Mouse (Mus musculus) limb, embryonic 10.5 days (tissue): ENCODE data around the gene Hoxa9. TPM values are rescaled to one million over a fixed set of nuclear protein-coding genes. Genes with fewer than 3 reads are reported as not detected.
A peak's percentile ranks its signal among the peaks of the same experiment; 100 is the strongest.

Experiments used
- DNase-seq: peaks from one replicate; pipeline ENCODE4 v3.0.0-alpha.2; 2017; ENCODE audit warnings: low spot score
- H3K27ac ChIP-seq: fragments of 300-500 bp; sonication (generic); 2 replicates; pipeline ENCODE4 v1.5.1; 2016; ENCODE audit warnings: mild to moderate bottlenecking
- H3K27me3 ChIP-seq: fragments of 300-500 bp; sonication (generic); 2 replicates; pipeline ENCODE4 v1.6.1; 2016; ENCODE audit warnings: low read depth, mild to moderate bottlenecking; ENCODE audit not compliant: poor library complexity, severe bottlenecking
- H3K36me3 ChIP-seq: fragments of 300-500 bp; sonication (generic); 2 replicates; pipeline ENCODE4 v1.6.1; 2016; ENCODE audit warnings: mild to moderate bottlenecking, moderate library complexity
- H3K4me1 ChIP-seq: fragments of 300-500 bp; sonication (generic); 2 replicates; pipeline ENCODE4 v1.6.1; 2016
- H3K4me3 ChIP-seq: fragments of 300-500 bp; sonication (generic); 2 replicates; pipeline ENCODE4 v1.5.1; 2016; ENCODE audit warnings: mild to moderate bottlenecking, moderate library complexity
- H3K9me3 ChIP-seq: fragments of 300-500 bp; sonication (generic); replicated peaks from 2 replicates; pipeline ENCODE4 v1.6.1; 2016; ENCODE audit warnings: mild to moderate bottlenecking
- WGBS: fragments of 180-500 bp; shearing (Covaris S2); methylation state at CpG from one replicate; pipeline ENCODE4 v1.1.7; 2016; 5-methylcytosine and 5-hydroxymethylcytosine counted together
- polyA plus RNA-seq: library from polyadenylated mRNA; unstranded; fragments of >200 nt; fragmentation: Nextera tagmentation; extraction: Ambion mirVana; gene quantifications from 2 replicates; pipeline ENCODE4 v1.2.1, GENCODE M21; 2016

Gene Hoxa9
- polyA plus RNA-seq, 1 experiment from 2014 or later = 95.7 TPM

- Histone ChIP-seq H3K9me3 (no peaks in the 10 kb centered on the region), H3K4me3 (peak within 1 kb of the TSS; percentile 66), H3K4me1 (peaks cover 92% of the 10 kb centered on the region), H3K27ac (peak within 1 kb of the TSS; percentile 92), H3K36me3 (peaks cover 34% of the 10 kb centered on the region), H3K27me3 (peaks cover 82% of the 10 kb centered on the region)
- 1% methylated on average over 87 of the region's 102 CpGs for WGBS
- peak; percentile 76 for DNase-seq
Measured at GRCm38 (mm10) chr6:52190906-52191810, 39.7 kb downstream of the Hoxa9 start, which contains the start of gene Hoxa4. Hoxa4 (minus strand) TSS chr6:52191753.

GRCm38 (mm10) chr6:52190410-52190809 is 40.5 kb downstream of the Hoxa9 start:
- peak; percentile 62 for DNase-seq
- WGBS = under 1% methylated on average over 23 of the region's 23 CpGs
- Histone ChIP-seq H3K4me1 (peaks cover 92% of the 10 kb centered on the region), H3K9me3 (no peaks in the 10 kb centered on the region), H3K27ac (peak overlapping the region; percentile 92), H3K4me3 (peak overlapping the region; percentile 66), H3K27me3 (peaks cover 81% of the 10 kb centered on the region), H3K36me3 (peaks cover 34% of the 10 kb centered on the region)

DNA sequence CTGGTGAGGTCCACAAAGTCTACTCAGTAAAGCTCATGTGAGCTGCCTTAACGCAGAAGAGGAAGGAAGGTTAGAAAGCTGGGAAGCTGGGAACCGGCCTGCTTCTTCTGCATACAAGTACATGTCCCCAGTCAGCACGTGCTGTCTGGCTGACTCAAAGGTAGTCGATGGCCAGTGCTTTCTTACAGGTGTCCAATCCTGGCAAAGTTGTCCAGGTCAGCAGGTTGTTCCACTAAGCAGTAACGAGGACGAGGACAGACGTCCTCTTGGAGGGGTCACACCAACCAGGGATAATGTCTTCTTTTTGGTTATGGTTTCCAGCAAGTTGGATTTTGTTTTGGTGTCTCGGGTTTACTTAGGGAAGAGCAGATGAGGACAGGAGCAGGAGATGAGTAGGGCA is 41.0 kb downstream of the Hoxa9 start:
- Histone ChIP-seq H3K27me3 (peaks cover 76% of the 10 kb centered on the region), H3K4me3 (peak overlapping the region; percentile 66; the same call in 1 of the 2 replicates), H3K9me3 (no peaks in the 10 kb centered on the region), H3K4me1 (peaks cover 92% of the 10 kb centered on the region), H3K36me3 (peaks cover 34% of the 10 kb centered on the region), H3K27ac (peak overlapping the region; percentile 92; the same call in 1 of the 2 replicates)
- DNase-seq = peak; percentile 48
- 11% methylated on average over 8 of the region's 8 CpGs for WGBS

- H3K4me3 ChIP-seq = peak overlapping the region; percentile 21; the same call in 1 of the 2 replicates
- DNase-seq = peak; percentile 36
- H3K27me3 ChIP-seq = peaks cover 76% of the 10 kb centered on the region
- H3K4me1 ChIP-seq = peaks cover 92% of the 10 kb centered on the region
- 19% methylated on average over 5 of the region's 5 CpGs for WGBS
- no peak overlapping the region for H3K27ac ChIP-seq
- H3K9me3 ChIP-seq = no peaks in the 10 kb centered on the region
- H3K36me3 ChIP-seq = peaks cover 34% of the 10 kb centered on the region
Measured at GRCm38 (mm10) chr6:52189172-52189591, 41.7 kb downstream of the Hoxa9 start.

- Histone ChIP-seq H3K27me3 (peaks cover 84% of the 10 kb centered on the region), H3K4me1 (peaks cover 95% of the 10 kb centered on the region), H3K4me3 (no peak overlapping the region), H3K9me3 (no peaks in the 10 kb centered on the region), H3K27ac (no peak overlapping the region), H3K36me3 (peaks cover 46% of the 10 kb centered on the region)
- 38% methylated on average over 1 of the region's 1 CpGs for WGBS
- DNase-seq = no peak
Measured at GRCm38 (mm10) chr6:52186500-52186899, 44.4 kb downstream of the Hoxa9 start.

DNA sequence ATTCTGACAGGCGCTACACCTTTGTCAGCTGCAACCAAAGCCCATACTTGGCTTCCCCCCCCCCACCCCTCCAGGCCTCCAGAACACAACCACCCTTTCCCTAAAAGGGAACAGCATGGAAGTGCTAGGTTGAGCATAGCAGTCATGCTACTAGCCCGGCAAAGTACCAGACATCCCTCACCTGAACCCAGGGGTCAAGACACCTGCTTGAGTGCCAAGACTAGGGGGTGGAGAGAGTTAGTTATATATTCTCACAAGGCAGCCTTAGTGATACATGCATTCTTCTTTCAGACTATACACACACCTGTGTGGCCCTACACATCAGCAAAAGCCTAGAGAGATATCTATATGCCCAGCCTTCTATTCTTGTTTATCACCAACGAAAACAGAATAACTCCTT is 45.1 kb downstream of the Hoxa9 start:
- DNase-seq = no peak
- H3K27me3 ChIP-seq = peaks cover 86% of the 10 kb centered on the region
- H3K27ac ChIP-seq = no peak overlapping the region
- H3K9me3 ChIP-seq = no peaks in the 10 kb centered on the region
- H3K4me1 ChIP-seq = peaks cover 95% of the 10 kb centered on the region
- WGBS = 37% methylated on average over 3 of the region's 3 CpGs
- peaks cover 53% of the 10 kb centered on the region for H3K36me3 ChIP-seq
- no peak overlapping the region for H3K4me3 ChIP-seq

GRCm38 (mm10) chr6:52185222-52185621 is 45.7 kb downstream of the Hoxa9 start:
- WGBS = under 1% methylated on average over 19 of the region's 19 CpGs
- Histone ChIP-seq H3K9me3 (no peaks in the 10 kb centered on the region), H3K27me3 (peaks cover 86% of the 10 kb centered on the region), H3K27ac (peak overlapping the region; percentile 63; the same call in 1 of the 2 replicates), H3K4me3 (peak overlapping the region; percentile 28), H3K4me1 (peaks cover 95% of the 10 kb centered on the region), H3K36me3 (peaks cover 51% of the 10 kb centered on the region)
- peak; percentile 55 for DNase-seq

DNA sequence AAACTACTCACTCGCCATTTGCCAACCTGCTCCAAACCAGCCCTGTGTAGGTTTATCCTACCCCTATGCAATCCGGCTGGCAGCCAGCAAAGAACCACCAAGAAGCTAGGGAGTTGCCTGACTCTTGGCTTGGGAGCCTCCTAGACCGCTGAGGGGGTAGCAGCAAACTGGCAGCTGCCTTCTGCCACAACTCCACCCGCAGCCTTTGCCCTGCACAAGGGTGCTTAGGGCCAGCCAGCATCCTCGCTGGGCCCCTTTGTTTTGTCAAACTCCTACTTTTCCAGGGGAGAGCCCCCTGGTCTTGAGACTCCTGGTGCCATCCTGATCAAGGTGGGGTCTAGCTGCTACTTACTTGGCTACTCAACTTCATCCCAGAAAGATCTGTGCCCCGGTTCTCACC is 46.2 kb downstream of the Hoxa9 start:
- H3K36me3 ChIP-seq = peaks cover 46% of the 10 kb centered on the region
- peak overlapping the region; percentile 63 for H3K27ac ChIP-seq
- H3K27me3 ChIP-seq = peaks cover 86% of the 10 kb centered on the region
- DNase-seq = peak; percentile 45
- no peaks in the 10 kb centered on the region for H3K9me3 ChIP-seq
- peaks cover 95% of the 10 kb centered on the region for H3K4me1 ChIP-seq
- 13% methylated on average over 6 of the region's 6 CpGs for WGBS
- H3K4me3 ChIP-seq = 0 out of 2 replicates have a peak overlapping the region, but pooled peaks have one; percentile 28

- peak overlapping the region; percentile 63; the same call in 1 of the 2 replicates for H3K27ac ChIP-seq
- H3K9me3 ChIP-seq = no peaks in the 10 kb centered on the region
- peaks cover 95% of the 10 kb centered on the region for H3K4me1 ChIP-seq
- H3K27me3 ChIP-seq = peaks cover 86% of the 10 kb centered on the region
- DNase-seq = peak; percentile 46
- 21% methylated on average over 10 of the region's 10 CpGs for WGBS
- H3K4me3 ChIP-seq = peak overlapping the region; percentile 3; the same call in 1 of the 2 replicates
- H3K36me3 ChIP-seq = peaks cover 34% of the 10 kb centered on the region
Measured at GRCm38 (mm10) chr6:52183311-52184080, 47.4 kb downstream of the Hoxa9 start.

GRCm38 (mm10) chr6:52182793-52183192 is 48.1 kb downstream of the Hoxa9 start:
- H3K36me3 ChIP-seq = peaks cover 32% of the 10 kb centered on the region
- WGBS = 8% methylated on average over 1 of the region's 1 CpGs
- DNase-seq = no peak
- H3K27me3 ChIP-seq = peaks cover 86% of the 10 kb centered on the region
- H3K4me1 ChIP-seq = peaks cover 95% of the 10 kb centered on the region
- H3K4me3 ChIP-seq = peak overlapping the region; percentile 3; the same call in 1 of the 2 replicates
- H3K9me3 ChIP-seq = no peaks in the 10 kb centered on the region
- H3K27ac ChIP-seq = 0 out of 2 replicates have a peak overlapping the region, but pooled peaks have one; percentile 63

GRCm38 (mm10) chr6:52182030-52182429 is 48.9 kb downstream of the Hoxa9 start:
- H3K9me3 ChIP-seq = no peaks in the 10 kb centered on the region
- WGBS = 28% methylated on average over 2 of the region's 2 CpGs
- H3K4me1 ChIP-seq = peaks cover 100% of the 10 kb centered on the region
- H3K27ac ChIP-seq = no peak overlapping the region
- no peak for DNase-seq
- H3K36me3 ChIP-seq = peaks cover 29% of the 10 kb centered on the region
- H3K4me3 ChIP-seq = no peak overlapping the region
- H3K27me3 ChIP-seq = peaks cover 86% of the 10 kb centered on the region

GRCm38 (mm10) chr6:52180726-52181125 is 50.2 kb downstream of the Hoxa9 start:
- Histone ChIP-seq H3K27ac (peak overlapping the region; percentile 90; the same call in 1 of the 2 replicates), H3K4me3 (peak overlapping the region; percentile 65; the same call in 1 of the 2 replicates), H3K36me3 (peaks cover 20% of the 10 kb centered on the region), H3K27me3 (peaks cover 82% of the 10 kb centered on the region), H3K4me1 (peaks cover 100% of the 10 kb centered on the region), H3K9me3 (no peaks in the 10 kb centered on the region)
- DNase-seq = no peak
- 8% methylated on average over 3 of the region's 3 CpGs for WGBS
